Mouse (Mus musculus): ENCODE data around the gene Gm20765.
"Not testable (repeated sequence)": the region's sequence is repeated elsewhere in the genome, so short reads cannot be mapped to it uniquely, and the experiment has no call there.

The Gm20765 gene

GRCm38 (mm10) chr10:104185233-104185632, at the start of gene Gm20765:
Gm20765 (plus strand) TSS chr10:104185533.
- not testable (repeated sequence) for DNase-seq (ENCODE audit: low read depth)

- not testable (repeated sequence) for DNase-seq (ENCODE audit: low read depth)
Observed at GRCm38 (mm10) chr10:104142687-104143086, 42.6 kb upstream of the Gm20765 start, which contains the start of gene Gm21293. Gm21293 (plus strand) TSS chr10:104142987.

GRCm38 (mm10) chr10:104151197-104151596, 34.1 kb upstream of the Gm20765 start, which contains the start of gene Gm6763:
Gm6763 (plus strand) TSS chr10:104151497.
- DNase-seq (ENCODE audit: low read depth) = not testable (repeated sequence)

- not testable (repeated sequence) for DNase-seq (ENCODE audit: low read depth)
Observed at GRCm38 (mm10) chr10:104159706-104160105, 25.6 kb upstream of the Gm20765 start, which contains the start of gene Gm8764. Gm8764 (plus strand) TSS chr10:104160006.

- DNase-seq (ENCODE audit: low read depth) = not testable (repeated sequence)
Observed at GRCm38 (mm10) chr10:104168215-104168614, 17.1 kb upstream of the Gm20765 start, which contains the start of gene Gm21304. Gm21304 (plus strand) TSS chr10:104168515.

GRCm38 (mm10) chr10:104176724-104177123, 8.6 kb upstream of the Gm20765 start, which contains the start of gene Gm21312:
Gm21312 (plus strand) TSS chr10:104177024.
- not testable (repeated sequence) for DNase-seq (ENCODE audit: low read depth)

- not testable (repeated sequence) for DNase-seq (ENCODE audit: low read depth)
Observed at GRCm38 (mm10) chr10:104193742-104194141, 8.4 kb downstream of the Gm20765 start, which contains the start of gene Gm4340. Gm4340 (plus strand) TSS chr10:104194042.

- no peak for DNase-seq (ENCODE audit: low read depth)
Observed at GRCm38 (mm10) chr10:104209655-104210054, 24.3 kb downstream of the Gm20765 start.

GRCm38 (mm10) chr10:104210268-104210990, 25.1 kb downstream of the Gm20765 start:
- no peak for DNase-seq (ENCODE audit: low read depth)

- no peak for DNase-seq (ENCODE audit: low read depth)
Observed at GRCm38 (mm10) chr10:104214527-104214926, 29.2 kb downstream of the Gm20765 start.

- DNase-seq (ENCODE audit: low read depth) = no peak
Observed at GRCm38 (mm10) chr10:104220303-104221021, 35.1 kb downstream of the Gm20765 start.
